Mouse (Mus musculus) CD8-positive naive resting alpha-beta T cell, adult 57 days (primary cell): ENCODE results near the gene Dido1. TPM values are rescaled to one million over a fixed set of nuclear protein-coding genes. Genes with fewer than 3 reads are reported as not detected.

Experiments used
- total RNA-seq: library from RNA; stranded (reverse); gene quantifications from one replicate; pipeline ENCODE4 v1.2.4, GENCODE M21; 2023

The Dido1 gene
- 86.2 TPM for total RNA-seq

GRCm38 (mm10) chr2:180709923-180710272 lies at the start of gene Dido1, which contains the start of gene Gid8:
TSS of gene Dido1 (minus strand) at chr2:180709999.
TSS of gene Gid8 (plus strand) at chr2:180710117.

DNA sequence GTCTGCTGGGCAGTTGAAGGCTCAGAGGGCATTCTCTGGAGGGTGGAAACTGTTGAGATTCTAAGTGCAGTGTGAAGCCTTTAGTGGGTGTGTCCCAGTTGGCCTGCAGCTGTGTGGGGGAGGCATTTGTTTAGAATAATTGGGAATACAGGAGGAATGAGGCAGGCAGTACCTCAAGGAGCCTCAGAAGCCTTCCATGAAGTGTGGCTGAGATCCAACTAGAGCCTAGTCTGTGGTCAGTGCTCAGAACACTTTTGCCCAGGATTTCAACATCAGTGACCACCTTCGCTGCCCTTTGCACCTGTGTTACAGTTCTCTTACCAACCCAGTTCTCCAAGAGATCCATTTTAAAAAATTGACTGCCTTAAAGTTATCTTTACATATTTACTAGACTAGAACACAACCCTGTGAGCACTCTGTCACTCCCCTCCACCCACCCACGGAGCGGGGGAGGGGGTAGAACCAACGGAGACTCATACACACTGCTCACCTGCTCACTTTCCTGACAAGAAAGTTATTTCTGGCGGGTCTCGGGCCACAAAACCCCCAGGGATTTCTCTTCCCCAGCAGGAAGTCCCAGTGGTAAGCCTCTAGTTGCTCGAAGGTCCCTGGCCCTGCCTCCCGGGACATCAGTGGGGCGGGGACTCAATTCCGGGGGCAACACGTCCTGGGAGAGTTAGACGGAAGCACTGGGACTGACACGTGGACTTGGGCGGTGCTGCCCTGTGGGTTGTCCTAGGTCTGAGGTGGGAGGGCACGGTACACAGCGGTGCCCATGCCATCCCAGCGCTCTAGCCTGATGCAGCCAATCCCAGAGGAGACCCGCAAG lies 15.0 kb upstream of the Dido1 start, which contains the start of gene Slc17a9:
TSS of gene Slc17a9 (plus strand) at position 679 of the 829 bp plus-strand sequence.

GRCm38 (mm10) chr2:180642555-180643260 lies 67.1 kb downstream of the Dido1 start, which contains the start of gene Tcfl5:
TSS of gene Tcfl5 (minus strand) at chr2:180642708.

Other genes starting within 250 kb of the Dido1 start
- gene Ntsr1, start 210.0 kb downstream of the Dido1 start, total RNA-seq: not detected
- 44.8 TPM for gene Mrgbp, start 128.7 kb downstream of the Dido1 start, total RNA-seq
- gene Ogfr, start 120.8 kb downstream of the Dido1 start, total RNA-seq: 80.1 TPM
- gene Col9a3, start 112.2 kb downstream of the Dido1 start, total RNA-seq: 4.0 TPM
- gene Tcfl5, start 67.3 kb downstream of the Dido1 start, total RNA-seq: not detected
- 38.0 TPM for gene Gid8, start 118 bp upstream of the Dido1 start, total RNA-seq
- 89.4 TPM for gene Slc17a9, start 15.3 kb upstream of the Dido1 start, total RNA-seq
- not detected for gene Bhlhe23, start 66.9 kb upstream of the Dido1 start, total RNA-seq
- gene Ythdf1, start 210.9 kb upstream of the Dido1 start, total RNA-seq: 77.2 TPM
- gene Birc7, start 219.0 kb upstream of the Dido1 start, total RNA-seq: not detected
- not detected for gene Nkain4, start 244.7 kb upstream of the Dido1 start, total RNA-seq